Mouse (Mus musculus): ENCODE results near the gene Amigo3. TPM values are rescaled to one million over a fixed set of nuclear protein-coding genes. Genes with fewer than 3 reads are reported as not detected.

The Amigo3 gene
- polyA plus RNA-seq, 1 experiment from 2014 or later: 2.1 TPM

DNA sequence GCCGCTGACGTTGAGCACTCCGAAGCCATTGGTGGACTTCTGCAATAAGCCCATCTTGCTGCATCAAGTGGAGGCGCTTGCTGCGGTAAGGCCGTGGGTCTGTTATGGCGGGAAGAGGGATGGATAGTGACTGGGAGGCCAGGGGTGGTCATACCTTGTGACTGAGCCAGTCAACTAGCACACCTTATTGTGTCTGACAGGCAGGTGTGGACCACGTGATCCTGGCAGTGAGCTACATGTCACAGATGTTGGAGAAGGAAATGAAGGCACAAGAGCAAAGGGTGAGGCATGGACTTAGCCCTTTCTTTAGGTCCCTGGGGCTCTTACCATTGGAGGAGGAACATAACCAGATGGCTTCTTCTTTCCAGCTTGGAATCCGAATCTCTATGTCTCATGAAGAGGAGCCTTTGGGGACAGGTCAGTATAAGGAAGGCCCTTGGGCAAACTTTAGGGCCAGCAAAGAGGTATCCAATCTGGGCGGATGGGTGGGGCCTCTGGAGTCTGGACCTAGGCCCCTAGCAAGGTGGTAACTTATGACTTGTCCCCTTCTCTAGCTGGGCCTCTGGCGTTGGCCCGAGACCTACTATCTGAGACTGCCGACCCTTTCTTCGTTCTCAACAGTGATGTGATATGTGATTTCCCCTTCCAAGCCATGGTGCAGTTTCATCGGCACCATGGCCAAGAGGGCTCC lies 3.3 kb upstream of the Amigo3 start:
- ATAC-seq (ENCODE audit: low read depth): no peak
- no peaks in the 10 kb centered on the region for H3K27me3 ChIP-seq (ENCODE audit: control insufficient read depth, insufficient read depth, low read depth, low read length)
- H3K4me2 ChIP-seq (ENCODE audit: low read depth, low read length): peak overlapping the region; percentile 97
- H3K4me3 ChIP-seq (ENCODE audit: low read depth, low read length): peak overlapping the region; percentile 77
- peak overlapping the region; percentile 57 for H3K27ac ChIP-seq (ENCODE audit: low read length)
- H3K9me3 ChIP-seq (replicated peaks; ENCODE audit: control insufficient read depth, low read length): no peaks in the 10 kb centered on the region
- 33% methylated on average over 15 of the region's 15 CpGs for WGBS (ENCODE audit: insufficient replicate concordance)
- peak overlapping the region; percentile 68 for H3K9ac ChIP-seq (ENCODE audit: low read depth, low read length)
- peaks cover 49% of the 10 kb centered on the region for H3K4me1 ChIP-seq (ENCODE audit: control insufficient read depth, low read depth, low read length)
- peaks cover 53% of the 10 kb centered on the region for H3K36me3 ChIP-seq (ENCODE audit: control insufficient read depth, insufficient read depth)

GRCm38 (mm10) chr9:108051184-108051930 lies 1.6 kb upstream of the Amigo3 start:
- H3K36me3 ChIP-seq (ENCODE audit: control insufficient read depth, insufficient read depth): peaks cover 53% of the 10 kb centered on the region
- no peaks in the 10 kb centered on the region for H3K27me3 ChIP-seq (ENCODE audit: control insufficient read depth, insufficient read depth, low read depth, low read length)
- no peak overlapping the region for H3K4me3 ChIP-seq (ENCODE audit: low read depth, low read length)
- no peak overlapping the region for H3K9ac ChIP-seq (ENCODE audit: low read depth, low read length)
- ATAC-seq (ENCODE audit: low read depth): no peak
- H3K4me1 ChIP-seq (ENCODE audit: control insufficient read depth, low read depth, low read length): peaks cover 47% of the 10 kb centered on the region
- no peak overlapping the region for H3K27ac ChIP-seq (ENCODE audit: low read length)
- 90% methylated on average over 15 of the region's 15 CpGs for WGBS (ENCODE audit: insufficient replicate concordance)
- H3K9me3 ChIP-seq (replicated peaks; ENCODE audit: control insufficient read depth, low read length): no peaks in the 10 kb centered on the region
- no peak overlapping the region for H3K4me2 ChIP-seq (ENCODE audit: low read depth, low read length)

DNA sequence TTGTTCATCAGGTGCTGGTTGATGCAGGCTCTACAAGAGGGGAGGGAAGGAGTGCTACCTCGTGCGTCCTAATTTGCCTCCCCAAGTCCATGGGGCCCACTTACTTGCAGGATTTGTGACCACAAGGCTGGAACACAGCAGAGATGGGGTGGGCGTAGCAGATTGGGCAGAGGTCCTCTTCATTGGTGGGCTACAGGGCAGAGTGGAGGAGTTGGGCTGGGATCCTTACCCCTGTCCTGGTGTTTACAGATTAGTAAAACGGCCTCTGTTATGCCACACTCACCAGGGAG lies 1.1 kb upstream of the Amigo3 start:
- no peaks in the 10 kb centered on the region for H3K9me3 ChIP-seq (replicated peaks; ENCODE audit: control insufficient read depth, low read length)
- ATAC-seq (ENCODE audit: low read depth): no peak
- H3K27me3 ChIP-seq (ENCODE audit: control insufficient read depth, insufficient read depth, low read depth, low read length): no peaks in the 10 kb centered on the region
- H3K4me2 ChIP-seq (ENCODE audit: low read depth, low read length): no peak overlapping the region
- no peak overlapping the region for H3K27ac ChIP-seq (ENCODE audit: low read length)
- H3K36me3 ChIP-seq (ENCODE audit: control insufficient read depth, insufficient read depth): peaks cover 53% of the 10 kb centered on the region
- H3K4me1 ChIP-seq (ENCODE audit: control insufficient read depth, low read depth, low read length): peaks cover 42% of the 10 kb centered on the region
- H3K9ac ChIP-seq (ENCODE audit: low read depth, low read length): no peak overlapping the region
- H3K4me3 ChIP-seq (ENCODE audit: low read depth, low read length): no peak overlapping the region
- WGBS (ENCODE audit: insufficient replicate concordance): 72% methylated on average over 4 of the region's 4 CpGs

DNA sequence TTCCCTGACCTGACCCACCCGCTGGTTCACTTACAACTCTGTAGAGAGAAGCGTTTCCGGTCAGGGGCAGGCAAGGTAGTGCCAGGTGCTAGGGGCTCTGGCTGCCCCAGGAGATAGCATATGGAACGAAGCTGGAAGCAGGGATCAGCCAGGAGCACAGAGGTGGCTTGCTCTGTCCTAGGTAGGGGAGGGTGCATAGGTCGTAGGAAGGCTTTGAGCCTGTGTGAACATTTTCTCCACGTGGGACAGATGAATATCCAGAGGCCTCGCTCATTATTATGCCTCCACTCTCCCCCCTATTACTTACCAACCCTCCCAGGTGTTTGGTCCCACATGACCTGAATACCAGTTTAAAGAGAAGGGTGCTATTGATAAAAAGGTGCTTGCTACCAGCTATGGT lies 548 bp upstream of the Amigo3 start:
- ATAC-seq (ENCODE audit: low read depth): no peak
- no peaks in the 10 kb centered on the region for H3K27me3 ChIP-seq (ENCODE audit: control insufficient read depth, insufficient read depth, low read depth, low read length)
- H3K4me2 ChIP-seq (ENCODE audit: low read depth, low read length): no peak overlapping the region
- 69% methylated on average over 7 of the region's 7 CpGs for whole genome bisulfite sequencing (ENCODE audit: insufficient replicate concordance)
- no peak overlapping the region for H3K9ac ChIP-seq (ENCODE audit: low read depth, low read length)
- H3K36me3 ChIP-seq (ENCODE audit: control insufficient read depth, insufficient read depth): peaks cover 55% of the 10 kb centered on the region
- H3K4me1 ChIP-seq (ENCODE audit: control insufficient read depth, low read depth, low read length): peaks cover 36% of the 10 kb centered on the region
- H3K9me3 ChIP-seq (replicated peaks; ENCODE audit: control insufficient read depth, low read length): no peaks in the 10 kb centered on the region
- 0 out of 2 replicates have a peak overlapping the region, but pooled peaks have one; percentile 31 for H3K27ac ChIP-seq (ENCODE audit: low read length)
- H3K4me3 ChIP-seq (ENCODE audit: low read depth, low read length): no peak overlapping the region

- Histone ChIP-seq H3K9ac (ENCODE audit: low read depth, low read length) (no peak overlapping the region), H3K36me3 (ENCODE audit: control insufficient read depth, insufficient read depth) (peaks cover 68% of the 10 kb centered on the region), H3K4me2 (ENCODE audit: low read depth, low read length) (no peak overlapping the region), H3K27me3 (ENCODE audit: control insufficient read depth, insufficient read depth, low read depth, low read length) (no peaks in the 10 kb centered on the region), H3K4me1 (ENCODE audit: control insufficient read depth, low read depth, low read length) (peaks cover 23% of the 10 kb centered on the region), H3K27ac (ENCODE audit: low read length) (no peak overlapping the region; the same call in 1 of the 2 replicates), H3K9me3 (replicated peaks; ENCODE audit: control insufficient read depth, low read length) (no peaks in the 10 kb centered on the region), H3K4me3 (ENCODE audit: low read depth, low read length) (no peak overlapping the region)
- 88% methylated on average over 15 of the region's 15 CpGs for WGBS (ENCODE audit: insufficient replicate concordance)
- ATAC-seq (ENCODE audit: low read depth): no peak
These were observed 786 bp downstream of the Amigo3 start for GRCm38 (mm10) chr9:108053665-108054225.

- Histone ChIP-seq H3K36me3 (ENCODE audit: control insufficient read depth, insufficient read depth) (peaks cover 75% of the 10 kb centered on the region), H3K27ac (ENCODE audit: low read length) (no peak overlapping the region)
These were observed 1.5 kb downstream of the Amigo3 start for GRCm38 (mm10) chr9:108054331-108055040.

GRCm38 (mm10) chr9:108055061-108055460 lies 2.1 kb downstream of the Amigo3 start:
- H3K36me3 ChIP-seq (ENCODE audit: control insufficient read depth, insufficient read depth): peaks cover 81% of the 10 kb centered on the region
- no peak overlapping the region for H3K4me3 ChIP-seq (ENCODE audit: low read depth, low read length)
- no peaks in the 10 kb centered on the region for H3K27me3 ChIP-seq (ENCODE audit: control insufficient read depth, insufficient read depth, low read depth, low read length)
- H3K27ac ChIP-seq (ENCODE audit: low read length): no peak overlapping the region
- peaks cover 16% of the 10 kb centered on the region for H3K4me1 ChIP-seq (ENCODE audit: control insufficient read depth, low read depth, low read length)
- WGBS (ENCODE audit: insufficient replicate concordance): 24% methylated on average over 1 of the region's 1 CpGs
- no peaks in the 10 kb centered on the region for H3K9me3 ChIP-seq (replicated peaks; ENCODE audit: control insufficient read depth, low read length)
- no peak overlapping the region for H3K4me2 ChIP-seq (ENCODE audit: low read depth, low read length)
- H3K9ac ChIP-seq (ENCODE audit: low read depth, low read length): no peak overlapping the region
- ATAC-seq (ENCODE audit: low read depth): no peak

More at GRCm38 (mm10) chr9:108054331-108055040, 1.5 kb downstream of the Amigo3 start:
- Histone ChIP-seq H3K9ac (ENCODE audit: low read depth, low read length) (no peak overlapping the region), H3K4me3 (ENCODE audit: low read depth, low read length) (no peak overlapping the region), H3K4me2 (ENCODE audit: low read depth, low read length) (no peak overlapping the region), H3K4me1 (ENCODE audit: control insufficient read depth, low read depth, low read length) (peaks cover 22% of the 10 kb centered on the region), H3K9me3 (replicated peaks; ENCODE audit: control insufficient read depth, low read length) (no peaks in the 10 kb centered on the region), H3K27me3 (ENCODE audit: control insufficient read depth, insufficient read depth, low read depth, low read length) (no peaks in the 10 kb centered on the region)
- ATAC-seq (ENCODE audit: low read depth): no peak
- WGBS (ENCODE audit: insufficient replicate concordance): 92% methylated on average over 22 of the region's 22 CpGs

DNA sequence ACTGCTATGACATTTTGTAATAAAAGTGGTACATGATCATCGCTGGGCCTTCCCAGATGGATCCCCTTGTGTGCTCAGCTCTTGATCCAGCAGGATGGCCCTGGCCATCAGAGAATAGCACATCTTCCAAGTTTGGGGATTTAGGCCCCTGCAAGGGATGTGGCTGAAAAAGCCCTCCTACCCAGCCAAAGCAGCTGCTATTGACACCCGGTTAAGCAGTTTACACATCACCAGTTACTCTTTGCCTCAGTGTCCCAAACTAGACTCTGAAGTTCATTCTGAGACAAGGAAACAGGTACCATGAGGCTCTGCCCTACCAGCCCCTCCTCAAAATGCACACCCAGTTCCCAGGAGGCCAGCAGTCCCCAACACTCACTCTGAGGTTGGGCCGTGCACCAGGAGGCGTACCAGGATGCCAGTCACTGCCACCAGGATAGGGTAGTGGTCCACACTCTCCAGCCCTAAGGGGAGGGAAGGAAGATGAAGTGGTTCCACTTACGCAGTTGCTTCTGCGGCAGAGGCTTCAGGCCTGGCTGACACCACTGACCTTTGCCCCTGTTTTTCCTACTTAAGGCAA lies 2.8 kb downstream of the Amigo3 start:
- WGBS (ENCODE audit: insufficient replicate concordance): 92% methylated on average over 6 of the region's 6 CpGs
- peaks cover 84% of the 10 kb centered on the region for H3K36me3 ChIP-seq (ENCODE audit: control insufficient read depth, insufficient read depth)
- no peak overlapping the region for H3K4me3 ChIP-seq (ENCODE audit: low read depth, low read length)
- no peaks in the 10 kb centered on the region for H3K27me3 ChIP-seq (ENCODE audit: control insufficient read depth, insufficient read depth, low read depth, low read length)
- no peak overlapping the region for H3K9ac ChIP-seq (ENCODE audit: low read depth, low read length)
- no peak for ATAC-seq (ENCODE audit: low read depth)
- no peak overlapping the region for H3K4me2 ChIP-seq (ENCODE audit: low read depth, low read length)
- H3K27ac ChIP-seq (ENCODE audit: low read length): no peak overlapping the region
- peaks cover 10% of the 10 kb centered on the region for H3K4me1 ChIP-seq (ENCODE audit: control insufficient read depth, low read depth, low read length)
- H3K9me3 ChIP-seq (replicated peaks; ENCODE audit: control insufficient read depth, low read length): no peaks in the 10 kb centered on the region
